Mouse (Mus musculus): Measurements from ENCODE around the gene Ercc4. TPM values are rescaled to one million over a fixed set of nuclear protein-coding genes. Genes with fewer than 3 reads are reported as not detected.

Gene Ercc4
- polyA plus RNA-seq, 1 experiment: 11.1 TPM

GRCm38 (mm10) chr16:13146231-13146630 is 36.7 kb downstream of the Ercc4 start:
- WGBS: 97% methylated on average over 4 of the region's 4 CpGs
- no peaks in the 10 kb centered on the region for H3K27me3 ChIP-seq (ENCODE audit: control insufficient read depth, insufficient read depth, low read length)
- H3K4me1 ChIP-seq (ENCODE audit: control insufficient read depth, insufficient read depth, insufficient read length): no peaks in the 10 kb centered on the region
- no peak overlapping the region for H3K4me3 ChIP-seq (ENCODE audit: extremely low read depth, insufficient read depth, insufficient read length)
- no peak overlapping the region for H3K27ac ChIP-seq (ENCODE audit: insufficient read depth, low read length)
- no peak for DNase-seq (ENCODE audit: low read depth in 1 of 2, low spot score in 2 of 2)
- peaks cover 30% of the 10 kb centered on the region for H3K36me3 ChIP-seq (ENCODE audit: control insufficient read depth, insufficient read depth, low read length)
- TF ChIP-seq POLR2A (IDR thresholded peaks at IDR 0.05; ENCODE audit: low read depth, low read length): no peak
- no peak for TF ChIP-seq CTCF (IDR thresholded peaks at IDR 0.05; ENCODE audit: extremely low read depth, insufficient read depth, insufficient read length, insufficient replicate concordance)

GRCm38 (mm10) chr16:13147810-13148555 is 38.5 kb downstream of the Ercc4 start:
- DNase-seq (ENCODE audit: low read depth in 1 of 2, low spot score in 2 of 2): no peak
- Histone ChIP-seq H3K4me3 (ENCODE audit: extremely low read depth, insufficient read depth, insufficient read length) (no peak overlapping the region), H3K27ac (ENCODE audit: insufficient read depth, low read length) (no peak overlapping the region), H3K27me3 (ENCODE audit: control insufficient read depth, insufficient read depth, low read length) (no peaks in the 10 kb centered on the region), H3K36me3 (ENCODE audit: control insufficient read depth, insufficient read depth, low read length) (peaks cover 27% of the 10 kb centered on the region), H3K4me1 (ENCODE audit: control insufficient read depth, insufficient read depth, insufficient read length) (no peaks in the 10 kb centered on the region)
- WGBS: 94% methylated on average over 19 of the region's 19 CpGs
- TF ChIP-seq CTCF (IDR thresholded peaks at IDR 0.05; ENCODE audit: extremely low read depth, insufficient read depth, insufficient read length, insufficient replicate concordance) (no peak), POLR2A (IDR thresholded peaks at IDR 0.05; ENCODE audit: low read depth, low read length) (no peak)

DNA sequence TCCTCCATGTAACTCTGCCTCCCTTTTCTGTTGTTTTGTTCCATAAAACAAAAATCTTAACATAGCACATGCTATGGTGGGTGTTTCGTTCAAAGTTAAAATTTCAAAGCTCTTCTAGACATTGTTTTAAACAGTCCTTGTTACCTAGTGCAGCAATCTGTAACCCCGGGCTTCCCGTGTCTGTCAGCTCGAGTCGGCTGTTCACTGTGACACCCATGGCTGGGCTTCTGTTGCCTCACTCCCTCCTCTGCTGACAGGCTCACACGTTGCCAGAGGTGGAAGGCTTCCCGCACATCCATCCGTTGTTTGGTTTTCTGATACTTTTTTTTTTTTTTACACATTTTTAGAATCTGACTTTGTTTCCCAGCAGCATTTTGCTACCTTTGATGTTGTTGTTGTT is 40.5 kb downstream of the Ercc4 start:
- Histone ChIP-seq H3K27me3 (ENCODE audit: control insufficient read depth, insufficient read depth, low read length) (no peaks in the 10 kb centered on the region), H3K27ac (ENCODE audit: insufficient read depth, low read length) (no peak overlapping the region), H3K36me3 (ENCODE audit: control insufficient read depth, insufficient read depth, low read length) (peaks cover 23% of the 10 kb centered on the region), H3K4me1 (ENCODE audit: control insufficient read depth, insufficient read depth, insufficient read length) (no peaks in the 10 kb centered on the region), H3K4me3 (ENCODE audit: extremely low read depth, insufficient read depth, insufficient read length) (no peak overlapping the region)
- TF ChIP-seq POLR2A (IDR thresholded peaks at IDR 0.05; ENCODE audit: low read depth, low read length): no peak
- TF ChIP-seq CTCF (IDR thresholded peaks at IDR 0.05; ENCODE audit: extremely low read depth, insufficient read depth, insufficient read length, insufficient replicate concordance): no peak
- no peak for DNase-seq (ENCODE audit: low read depth in 1 of 2, low spot score in 2 of 2)
- WGBS: 94% methylated on average over 8 of the region's 8 CpGs

DNA sequence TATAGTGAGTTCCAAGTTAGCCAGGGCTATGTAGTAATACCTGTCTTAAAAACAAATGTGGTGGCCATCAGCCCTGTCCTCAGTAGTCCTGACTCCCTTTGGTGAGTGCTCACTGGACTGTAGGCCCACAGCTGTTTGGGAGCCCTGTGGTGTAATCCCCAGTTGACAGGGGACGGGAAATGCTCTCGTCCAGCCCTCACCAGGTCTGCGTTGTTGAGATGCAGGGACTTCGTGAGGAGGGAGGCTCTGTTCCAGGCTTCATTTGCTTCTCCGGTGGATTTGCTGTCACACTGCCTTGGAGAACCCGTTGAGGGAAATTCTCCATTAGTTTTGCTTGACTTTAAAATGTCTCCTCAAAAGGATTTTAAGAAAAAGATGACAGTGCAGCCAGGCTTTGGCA is 41.3 kb downstream of the Ercc4 start:
- H3K4me1 ChIP-seq (ENCODE audit: control insufficient read depth, insufficient read depth, insufficient read length): no peaks in the 10 kb centered on the region
- no peak overlapping the region for H3K4me3 ChIP-seq (ENCODE audit: extremely low read depth, insufficient read depth, insufficient read length)
- H3K27me3 ChIP-seq (ENCODE audit: control insufficient read depth, insufficient read depth, low read length): no peaks in the 10 kb centered on the region
- WGBS: 95% methylated on average over 6 of the region's 6 CpGs
- no peak overlapping the region for H3K27ac ChIP-seq (ENCODE audit: insufficient read depth, low read length)
- no peak for DNase-seq (ENCODE audit: low read depth in 1 of 2, low spot score in 2 of 2)
- peaks cover 20% of the 10 kb centered on the region for H3K36me3 ChIP-seq (ENCODE audit: control insufficient read depth, insufficient read depth, low read length)
- TF ChIP-seq CTCF (IDR thresholded peaks at IDR 0.05; ENCODE audit: extremely low read depth, insufficient read depth, insufficient read length, insufficient replicate concordance) (no peak), POLR2A (IDR thresholded peaks at IDR 0.05; ENCODE audit: low read depth, low read length) (no peak)

DNA sequence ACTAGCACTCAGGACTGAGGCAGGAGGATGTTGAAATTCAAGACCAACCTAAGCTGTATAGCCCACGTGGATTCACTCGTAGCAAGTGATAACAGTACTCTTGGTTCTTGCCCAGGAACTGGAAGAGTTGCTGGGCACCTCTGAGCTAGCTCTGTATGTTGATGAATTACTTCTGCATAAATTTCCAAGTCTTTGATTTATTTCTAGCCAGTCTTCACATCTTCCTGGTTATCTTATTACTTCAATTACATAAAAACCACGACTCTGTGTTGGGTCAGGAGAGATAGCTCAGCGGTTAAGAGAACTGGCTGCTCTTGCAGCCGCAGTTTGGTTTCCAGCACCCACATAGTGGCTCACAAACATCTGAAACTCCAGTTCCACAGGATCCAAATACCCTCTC is 43.0 kb downstream of the Ercc4 start:
- 82% methylated on average over 5 of the region's 5 CpGs for WGBS
- no peaks in the 10 kb centered on the region for H3K27me3 ChIP-seq (ENCODE audit: control insufficient read depth, insufficient read depth, low read length)
- no peak for DNase-seq (ENCODE audit: low read depth in 1 of 2, low spot score in 2 of 2)
- no peaks in the 10 kb centered on the region for H3K4me1 ChIP-seq (ENCODE audit: control insufficient read depth, insufficient read depth, insufficient read length)
- no peak overlapping the region for H3K4me3 ChIP-seq (ENCODE audit: extremely low read depth, insufficient read depth, insufficient read length)
- TF ChIP-seq POLR2A (IDR thresholded peaks at IDR 0.05; ENCODE audit: low read depth, low read length): no peak
- no peak for TF ChIP-seq CTCF (IDR thresholded peaks at IDR 0.05; ENCODE audit: extremely low read depth, insufficient read depth, insufficient read length, insufficient replicate concordance)
- peaks cover 13% of the 10 kb centered on the region for H3K36me3 ChIP-seq (ENCODE audit: control insufficient read depth, insufficient read depth, low read length)
- H3K27ac ChIP-seq (ENCODE audit: insufficient read depth, low read length): no peak overlapping the region

GRCm38 (mm10) chr16:13153215-13153614 is 43.7 kb downstream of the Ercc4 start:
- TF ChIP-seq POLR2A (IDR thresholded peaks at IDR 0.05; ENCODE audit: low read depth, low read length): no peak
- no peak for TF ChIP-seq CTCF (IDR thresholded peaks at IDR 0.05; ENCODE audit: extremely low read depth, insufficient read depth, insufficient read length, insufficient replicate concordance)
- 94% methylated on average over 4 of the region's 4 CpGs for WGBS

GRCm38 (mm10) chr16:13154352-13154751 is 44.9 kb downstream of the Ercc4 start:
- Histone ChIP-seq H3K4me1 (ENCODE audit: control insufficient read depth, insufficient read depth, insufficient read length) (no peaks in the 10 kb centered on the region), H3K27me3 (ENCODE audit: control insufficient read depth, insufficient read depth, low read length) (no peaks in the 10 kb centered on the region), H3K36me3 (ENCODE audit: control insufficient read depth, insufficient read depth, low read length) (peaks cover 3% of the 10 kb centered on the region), H3K4me3 (ENCODE audit: extremely low read depth, insufficient read depth, insufficient read length) (no peak overlapping the region), H3K27ac (ENCODE audit: insufficient read depth, low read length) (no peak overlapping the region)
- TF ChIP-seq POLR2A (IDR thresholded peaks at IDR 0.05; ENCODE audit: low read depth, low read length): no peak
- no peak for TF ChIP-seq CTCF (IDR thresholded peaks at IDR 0.05; ENCODE audit: extremely low read depth, insufficient read depth, insufficient read length, insufficient replicate concordance)
- no peak for DNase-seq (ENCODE audit: low read depth in 1 of 2, low spot score in 2 of 2)

More at GRCm38 (mm10) chr16:13153215-13153614, 43.7 kb downstream of the Ercc4 start:
- no peaks in the 10 kb centered on the region for H3K4me1 ChIP-seq (ENCODE audit: control insufficient read depth, insufficient read depth, insufficient read length)
- no peak for DNase-seq (ENCODE audit: low read depth in 1 of 2, low spot score in 2 of 2)
- H3K27ac ChIP-seq (ENCODE audit: insufficient read depth, low read length): no peak overlapping the region
- no peaks in the 10 kb centered on the region for H3K27me3 ChIP-seq (ENCODE audit: control insufficient read depth, insufficient read depth, low read length)
- H3K4me3 ChIP-seq (ENCODE audit: extremely low read depth, insufficient read depth, insufficient read length): no peak overlapping the region
- H3K36me3 ChIP-seq (ENCODE audit: control insufficient read depth, insufficient read depth, low read length): peaks cover 10% of the 10 kb centered on the region
